Mouse (Mus musculus): Measurements from ENCODE around the gene Stk10. TPM values are rescaled to one million over a fixed set of nuclear protein-coding genes. Genes with fewer than 3 reads are reported as not detected.

The Stk10 gene
- total RNA-seq (2023): 273 TPM

GRCm38 (mm10) chr11:32532765-32533481 lies at the start of gene Stk10:
Gene Stk10 (plus strand): TSS chr11:32533305.

GRCm38 (mm10) chr11:32531871-32532764 lies 987 bp upstream of the Stk10 start, which contains the start of gene Efcab9:
Gene Efcab9 (minus strand): TSS chr11:32532081.

GRCm38 (mm10) chr11:32642249-32642876 lies 109.3 kb downstream of the Stk10 start, which contains the start of gene Fbxw11:
Gene Fbxw11 (plus strand): TSS chr11:32642724.

Other genes starting within 250 kb of the Stk10 start
- gene Hba-a1, start 249.8 kb upstream of the Stk10 start, total RNA-seq (2023): 2,526 TPM
- not detected for gene Hbq1b, start 246.3 kb upstream of the Stk10 start, total RNA-seq (2023)
- gene Hba-a2, start 236.8 kb upstream of the Stk10 start, total RNA-seq (2023): 1,657 TPM
- gene Hbq1a, start 233.2 kb upstream of the Stk10 start, total RNA-seq (2023): not detected
- 0.12 TPM for gene Sh3pxd2b, start 185.5 kb upstream of the Stk10 start, total RNA-seq (2023)
- 4.9 TPM for gene Ubtd2, start 77.9 kb upstream of the Stk10 start, total RNA-seq (2023)
- 3.2 TPM for gene Efcab9, start 1.2 kb upstream of the Stk10 start, total RNA-seq (2023)
- 43.8 TPM for gene Fbxw11, start 109.4 kb downstream of the Stk10 start, total RNA-seq (2023)